Comparison of ENCODE assay signal across 8 mouse cellular contexts in genomic region chr5:141691482-141691975, GRCm38 (mm10).
DNase-seq lines count a peak whose midpoint lies in the region; ATAC-seq and TF ChIP-seq lines count a peak whose summit lies in the region.

No protein-coding gene starts in this region.

- H3K9ac ChIP-seq in hindbrain, postnatal 0 days (replicated peaks; ENCODE audit: low read length): no peak overlapping the region
- H3K9ac ChIP-seq in hindbrain, embryonic 12.5 days: no peak overlapping the region
- H3K9ac ChIP-seq in lung, postnatal 0 days (replicated peaks; ENCODE audit: low read depth): no peak overlapping the region
- H3K9ac ChIP-seq in forebrain, embryonic 12.5 days: no peak overlapping the region

- no peaks in the 10 kb centered on the region for H3K27me3 ChIP-seq in hindbrain, postnatal 0 days (ENCODE audit: insufficient read depth, low read length)
- H3K27me3 ChIP-seq in hindbrain, embryonic 12.5 days: peaks cover 8% of the 10 kb centered on the region; the same call in 1 of the 2 replicates
- H3K27me3 ChIP-seq in lung, postnatal 0 days (replicated peaks; ENCODE audit: insufficient read depth, low read length): no peaks in the 10 kb centered on the region
- H3K27me3 ChIP-seq in forebrain, embryonic 12.5 days: no peaks in the 10 kb centered on the region

- intact Hi-C loops in heart, postnatal 14 days (cut with DNase I): no loop called here

- TF ChIP-seq CTCF in hindbrain, postnatal 0 days (IDR thresholded peaks at IDR 0.05; ENCODE audit: low read depth): no peak
- TF ChIP-seq CTCF in lung, postnatal 0 days (IDR thresholded peaks at IDR 0.05): no peak

- ATAC-seq in hindbrain, postnatal 0 days: peak; percentile 61; the same call in 1 of the 2 replicates
- no peak for ATAC-seq in hindbrain, embryonic 12.5 days (ENCODE audit: low FRiP score)
- ATAC-seq in lung, postnatal 0 days: peak; percentile 26
- no peak for ATAC-seq in forebrain, embryonic 12.5 days (ENCODE audit: low FRiP score)

- no peak for TF ChIP-seq EP300 in lung, postnatal 0 days (IDR thresholded peaks at IDR 0.05)

- 54% methylated on average over 7 of the region's 7 CpGs for WGBS in hindbrain, postnatal 0 days
- WGBS in hindbrain, embryonic 12.5 days: 87% methylated on average over 7 of the region's 7 CpGs
- WGBS in lung, postnatal 0 days: 44% methylated on average over 7 of the region's 7 CpGs
- 92% methylated on average over 7 of the region's 7 CpGs for WGBS in forebrain, embryonic 12.5 days

- peak; percentile 73 for DNase-seq in hindbrain, postnatal 0 days (ENCODE audit: low spot score)
- peak; percentile 76 for DNase-seq in cerebellum, adult 9-10 months
- peak; percentile 76 to 77 for DNase-seq in heart, postnatal 14 days
- peak; percentile 38 for DNase-seq in lung, postnatal 0 days (ENCODE audit: low spot score)
- no peak for DNase-seq in layer of hippocampus, adult 18-20 months (ENCODE audit: low spot score in 2 of 2)
- no peak for DNase-seq in left cerebral cortex, adult 8-10 months (ENCODE audit: low spot score in 2 of 2)

- no peak overlapping the region for H3K4me2 ChIP-seq in hindbrain, postnatal 0 days (ENCODE audit: low read depth, low read length)
- no peak overlapping the region for H3K4me2 ChIP-seq in hindbrain, embryonic 12.5 days (replicated peaks)
- no peak overlapping the region for H3K4me2 ChIP-seq in lung, postnatal 0 days (replicated peaks; ENCODE audit: low read depth, low read length)
- no peak overlapping the region for H3K4me2 ChIP-seq in forebrain, embryonic 12.5 days

- H3K27ac ChIP-seq in hindbrain, postnatal 0 days: no peak overlapping the region
- H3K27ac ChIP-seq in hindbrain, embryonic 12.5 days: no peak overlapping the region
- no peak overlapping the region for H3K27ac ChIP-seq in lung, postnatal 0 days (ENCODE audit: low read length)
- no peak overlapping the region for H3K27ac ChIP-seq in forebrain, embryonic 12.5 days

- H3K4me1 ChIP-seq in hindbrain, postnatal 0 days (ENCODE audit: insufficient read depth, low read length): no peaks in the 10 kb centered on the region
- H3K4me1 ChIP-seq in hindbrain, embryonic 12.5 days: peaks cover 18% of the 10 kb centered on the region
- no peaks in the 10 kb centered on the region for H3K4me1 ChIP-seq in lung, postnatal 0 days (ENCODE audit: insufficient read depth, low read depth, low read length)
- H3K4me1 ChIP-seq in forebrain, embryonic 12.5 days: peaks cover 26% of the 10 kb centered on the region; the same call in 1 of the 2 replicates

- no peaks in the 10 kb centered on the region for H3K36me3 ChIP-seq in hindbrain, postnatal 0 days (ENCODE audit: insufficient read depth, low read length)
- no peaks in the 10 kb centered on the region for H3K36me3 ChIP-seq in hindbrain, embryonic 12.5 days
- no peaks in the 10 kb centered on the region for H3K36me3 ChIP-seq in lung, postnatal 0 days (ENCODE audit: insufficient read depth, low read length)
- H3K36me3 ChIP-seq in forebrain, embryonic 12.5 days (replicated peaks): no peaks in the 10 kb centered on the region

- no peaks in the 10 kb centered on the region for H3K9me3 ChIP-seq in hindbrain, postnatal 0 days (ENCODE audit: low read length)
- peaks cover 8% of the 10 kb centered on the region; the same call in 1 of the 2 replicates for H3K9me3 ChIP-seq in hindbrain, embryonic 12.5 days (replicated peaks)
- H3K9me3 ChIP-seq in lung, postnatal 0 days (ENCODE audit: low read length): no peaks in the 10 kb centered on the region
- H3K9me3 ChIP-seq in forebrain, embryonic 12.5 days: no peaks in the 10 kb centered on the region

- no peak overlapping the region for H3K4me3 ChIP-seq in hindbrain, postnatal 0 days (ENCODE audit: low read length)
- no peak overlapping the region for H3K4me3 ChIP-seq in hindbrain, embryonic 12.5 days
- no peak overlapping the region for H3K4me3 ChIP-seq in lung, postnatal 0 days (ENCODE audit: low read depth, low read length)
- no peak overlapping the region for H3K4me3 ChIP-seq in forebrain, embryonic 12.5 days (replicated peaks)

Comparison
In these comparisons a context has a peak if more than half of its experiments do, and no peak if none do; other contexts are left out.
1. ATAC-seq: peak in hindbrain, postnatal 0 days (single experiment) and lung, postnatal 0 days (single experiment); none in hindbrain, embryonic 12.5 days (single experiment) and forebrain, embryonic 12.5 days (single experiment).
2. DNase-seq: peak in hindbrain, postnatal 0 days (single experiment), cerebellum, adult 9-10 months (single experiment), heart, postnatal 14 days (2 of 2) and lung, postnatal 0 days (single experiment); none in layer of hippocampus, adult 18-20 months (0 of 2) and left cerebral cortex, adult 8-10 months (0 of 2).